Mouse (Mus musculus): ENCODE data around the gene Gm37240.

GRCm38 (mm10) chr3:84829366-84829765, 1058.0 kb downstream of the Gm37240 start:
- TF ChIP-seq POLR2A (IDR thresholded peaks at IDR 0.05; ENCODE audit: low read depth, low read length) (no peak), CTCF (IDR thresholded peaks at IDR 0.05; ENCODE audit: borderline replicate concordance, insufficient read depth, low read length) (no peak)
